Mouse (Mus musculus) neutrophil, adult 59 days (primary cell): ENCODE measurements around the gene Vmn1r173. TPM values are rescaled to one million over a fixed set of nuclear protein-coding genes. Genes with fewer than 3 reads are reported as not detected.

Experiments
- total RNA-seq, 2 experiments: library from RNA; stranded (reverse); gene quantifications; 1 replicate in 1 of 2; 2 replicates in 1 of 2; pipeline ENCODE4 v1.2.4; 2023

The Vmn1r173 gene
- total RNA-seq = not detected

GRCm38 (mm10) chr7:23700403-23700802 is at the start of gene Vmn1r173:
Gene Vmn1r173, plus strand, starts transcription at chr7:23700703.

GRCm38 (mm10) chr7:23658016-23658415 is 42.5 kb upstream of the Vmn1r173 start, which contains the start of gene Vmn1r172:
Gene Vmn1r172, plus strand, starts transcription at chr7:23658316.

GRCm38 (mm10) chr7:23751970-23752369 is 51.5 kb downstream of the Vmn1r173 start, which contains the start of gene Vmn1r174:
Gene Vmn1r174, plus strand, starts transcription at chr7:23752270.

Other genes with a start within 250 kb of the Vmn1r173 start
- gene Vmn1r167, start 193.5 kb upstream of the Vmn1r173 start, total RNA-seq = not detected
- not detected for gene Vmn1r168, start 161.0 kb upstream of the Vmn1r173 start, total RNA-seq
- not detected for gene Vmn1r169, start 125.2 kb upstream of the Vmn1r173 start, total RNA-seq
- not detected for gene Vmn1r170, start 94.5 kb upstream of the Vmn1r173 start, total RNA-seq
- gene Vmn1r171, start 70.0 kb upstream of the Vmn1r173 start, total RNA-seq = not detected
- gene Vmn1r172, start 42.4 kb upstream of the Vmn1r173 start, total RNA-seq = not detected
- not detected for gene Vmn1r174, start 51.6 kb downstream of the Vmn1r173 start, total RNA-seq
- gene Vmn1r175, start 109.9 kb downstream of the Vmn1r173 start, total RNA-seq = not detected
- gene Vmn1r176, start 136.7 kb downstream of the Vmn1r173 start, total RNA-seq = not detected
- not detected for gene Vmn1r177, start 165.7 kb downstream of the Vmn1r173 start, total RNA-seq
- gene Vmn1r178, start 191.3 kb downstream of the Vmn1r173 start, total RNA-seq = not detected
- not detected for gene Vmn1r179, start 226.3 kb downstream of the Vmn1r173 start, total RNA-seq
- not detected for gene Vmn1r180, start 249.9 kb downstream of the Vmn1r173 start, total RNA-seq